Mouse (Mus musculus): ENCODE data around the gene Fam71a.

DNA sequence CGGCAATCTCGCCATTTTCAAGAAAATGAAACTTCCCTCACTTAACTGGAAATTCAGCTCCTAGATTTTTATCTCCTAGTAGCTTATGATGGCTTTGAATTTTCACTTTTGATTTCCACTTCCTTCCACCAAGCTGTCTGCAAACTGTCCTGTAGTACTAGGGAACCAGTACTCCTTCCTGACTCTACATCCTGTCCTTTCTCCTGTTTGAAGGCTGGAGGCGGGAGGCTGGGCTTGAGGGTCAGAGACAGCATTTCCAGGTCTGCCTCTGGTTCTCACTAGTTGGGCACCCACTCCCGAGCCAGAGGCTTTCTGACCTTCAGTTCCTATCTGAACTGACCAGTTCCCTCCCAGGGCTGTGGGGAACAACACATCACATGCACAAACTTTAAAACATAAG is 15.8 kb upstream of the Fam71a start:
- no peak for TF ChIP-seq POLR2A (IDR thresholded peaks at IDR 0.05; ENCODE audit: control insufficient read depth, low read depth, low read length)
- no peak for TF ChIP-seq CTCF (IDR thresholded peaks at IDR 0.05; ENCODE audit: control insufficient read depth, insufficient read depth, insufficient replicate concordance, low read depth, low read length)
